Mouse (Mus musculus) MEL (cell line): Measurements from ENCODE around the gene Bpifc. TPM values are rescaled to one million over a fixed set of nuclear protein-coding genes. Genes with fewer than 3 reads are reported as not detected.

Source experiments
- DNase-seq: peaks from one replicate; pipeline ENCODE4 v3.0.0; 2011; ENCODE audit warnings: low read depth, low spot score
- H3K27ac ChIP-seq: 2 replicates; pipeline ENCODE4 v1.5.1; 2012; ENCODE audit warnings: low read depth, mild to moderate bottlenecking, control low read depth, low read length, moderate library complexity; ENCODE audit not compliant: control insufficient read depth
- H3K27me3 ChIP-seq, 2 experiments: fragments of 150-350 bp in 1 of 2; sonication (generic) in 1 of 2; 2 replicates each; pipeline ENCODE4 v1.6.1; 2012; ENCODE audit warnings: low read length in 2 of 2, mild to moderate bottlenecking in 2 of 2, improper control_type of control experiment in 1 of 2, moderate library complexity in 1 of 2; ENCODE audit not compliant: insufficient read depth in 2 of 2, control insufficient read depth in 1 of 2
- H3K36me3 ChIP-seq, 2 experiments: 2 replicates each; pipeline ENCODE4 v1.6.1; 2012 to 2014; ENCODE audit warnings: low read length in 2 of 2, improper control_type of control experiment in 1 of 2, inconsistent platforms in 1 of 2, mild to moderate bottlenecking in 1 of 2; ENCODE audit not compliant: insufficient read depth in 2 of 2, control insufficient read depth in 1 of 2
- H3K4me1 ChIP-seq, 2 experiments: fragments of 150-350 bp in 1 of 2; sonication (generic) in 1 of 2; 2 replicates each; pipeline ENCODE4 v1.6.1; 2012; ENCODE audit warnings: low read length in 2 of 2, improper control_type of control experiment in 1 of 2, mild to moderate bottlenecking in 1 of 2; ENCODE audit not compliant: insufficient read depth in 2 of 2, control insufficient read depth in 1 of 2
- H3K4me3 ChIP-seq, 2 experiments: fragments of 150-350 bp in 1 of 2; sonication (generic) in 1 of 2; 2 replicates each; pipeline ENCODE4 v1.5.1; 2012; ENCODE audit warnings: low read depth in 2 of 2, low read length in 2 of 2, mild to moderate bottlenecking in 2 of 2, moderate library complexity in 2 of 2, control low read depth in 1 of 2, improper control_type of control experiment in 1 of 2; ENCODE audit not compliant: control insufficient read depth in 1 of 2, insufficient read depth in 1 of 2
- H3K79me2 ChIP-seq: 2 replicates; pipeline ENCODE4 v1.6.1; 2012; ENCODE audit warnings: mild to moderate bottlenecking, low read length, moderate library complexity; ENCODE audit not compliant: control insufficient read depth, poor library complexity, insufficient read depth
- H3K9ac ChIP-seq: 2 replicates; pipeline ENCODE4 v1.6.1; 2012; ENCODE audit warnings: low read depth, mild to moderate bottlenecking, control low read depth, low read length, moderate library complexity; ENCODE audit not compliant: control insufficient read depth, poor library complexity, severe bottlenecking
- H3K9me3 ChIP-seq: fragments of 150-350 bp; sonication (generic); replicated peaks from 2 replicates; pipeline ENCODE4 v1.6.1; 2012; ENCODE audit warnings: mild to moderate bottlenecking, low read length, improper control_type of control experiment, moderate library complexity; ENCODE audit not compliant: insufficient read depth
- BHLHE40 ChIP-seq: IDR thresholded peaks from 2 replicates; pipeline ENCODE4 v1.6.1; 2012; ENCODE audit warnings: low read depth, mild to moderate bottlenecking, inconsistent platforms, low read length, improper control_type of control experiment, borderline replicate concordance
- CHD1 ChIP-seq: IDR thresholded peaks from 2 replicates; pipeline ENCODE4 v1.6.1; 2012; ENCODE audit warnings: low read depth, mild to moderate bottlenecking, inconsistent platforms, low read length, improper control_type of control experiment
- CHD2 ChIP-seq: IDR thresholded peaks from 2 replicates; pipeline ENCODE4 v1.6.1; 2011; ENCODE audit warnings: low read length, improper control_type of control experiment
- CTCF ChIP-seq, 3 experiments: IDR thresholded peaks in 2 of 3; conservative IDR thresholded peaks in 1 of 3; 2 replicates each; pipeline ENCODE4 v1.5.1; 2011 to 2012; ENCODE audit warnings: low read length in 3 of 3, low read depth in 2 of 3, mild to moderate bottlenecking in 2 of 3, improper control_type of control experiment in 1 of 3, inconsistent platforms in 1 of 3, mixed read lengths in 1 of 3, moderate library complexity in 1 of 3; ENCODE audit not compliant: control insufficient read depth in 1 of 3, insufficient read depth in 1 of 3, poor library complexity in 1 of 3, severe bottlenecking in 1 of 3
- E2F4 ChIP-seq: IDR thresholded peaks from 2 replicates; pipeline ENCODE4 v1.6.1; 2011; ENCODE audit warnings: low read depth, low read length, improper control_type of control experiment, borderline replicate concordance
- ELF1 ChIP-seq: IDR thresholded peaks from 2 replicates; pipeline ENCODE4 v1.6.1; 2014; ENCODE audit warnings: low read depth, mild to moderate bottlenecking, inconsistent platforms, low read length, improper control_type of control experiment, moderate library complexity
- EP300 ChIP-seq, 2 experiments: IDR thresholded peaks; 2 replicates each; pipeline ENCODE4 v1.6.1; 2011; ENCODE audit warnings: improper control_type of control experiment in 2 of 2, low read length in 2 of 2, low read depth in 1 of 2, mild to moderate bottlenecking in 1 of 2
- GABPA ChIP-seq: IDR thresholded peaks from 2 replicates; pipeline ENCODE4 v1.6.1; 2012; ENCODE audit warnings: low read depth, mild to moderate bottlenecking, inconsistent platforms, low read length, improper control_type of control experiment, moderate library complexity
- GATA1 ChIP-seq: IDR thresholded peaks from 2 replicates; pipeline ENCODE4 v1.6.1; 2011; ENCODE audit warnings: low read depth, low read length, improper control_type of control experiment
- HCFC1 ChIP-seq: IDR thresholded peaks from 2 replicates; pipeline ENCODE4 v1.6.1; 2012; ENCODE audit warnings: low read depth, mild to moderate bottlenecking, inconsistent platforms, low read length, improper control_type of control experiment, moderate library complexity
- JUND ChIP-seq: IDR thresholded peaks from 2 replicates; pipeline ENCODE4 v1.6.1; 2011; ENCODE audit warnings: low read depth, mild to moderate bottlenecking, improper control_type of control experiment, low read length
- KAT2A ChIP-seq: conservative IDR thresholded peaks from 2 replicates; pipeline ENCODE4 v1.6.1; 2012; ENCODE audit warnings: low read depth, low read length, improper control_type of control experiment, inconsistent platforms
- MAFK ChIP-seq: IDR thresholded peaks from 2 replicates; pipeline ENCODE4 v1.6.1; 2011; ENCODE audit warnings: low read depth, mild to moderate bottlenecking, low read length, improper control_type of control experiment, borderline replicate concordance
- MAX ChIP-seq: IDR thresholded peaks from 2 replicates; pipeline ENCODE4 v1.6.1; 2011; ENCODE audit warnings: low read length, improper control_type of control experiment
- MAZ ChIP-seq: IDR thresholded peaks from 2 replicates; pipeline ENCODE4 v1.6.1; 2012; ENCODE audit warnings: low read depth, mild to moderate bottlenecking, inconsistent platforms, low read length, improper control_type of control experiment
- MEF2A ChIP-seq: IDR thresholded peaks from 2 replicates; pipeline ENCODE4 v1.6.1; 2014; ENCODE audit warnings: low read depth, mild to moderate bottlenecking, inconsistent platforms, low read length, improper control_type of control experiment; ENCODE audit not compliant: poor library complexity, insufficient replicate concordance, severe bottlenecking; ENCODE audit errors: extremely low read depth
- MXI1 ChIP-seq: IDR thresholded peaks from 2 replicates; pipeline ENCODE4 v1.6.1; 2011; ENCODE audit warnings: mild to moderate bottlenecking, low read depth, low read length, improper control_type of control experiment
- MYB ChIP-seq: IDR thresholded peaks from 2 replicates; pipeline ENCODE4 v1.6.1; 2011; ENCODE audit warnings: mild to moderate bottlenecking, low read depth, low read length, improper control_type of control experiment
- NRF1 ChIP-seq: IDR thresholded peaks from 2 replicates; pipeline ENCODE4 v1.6.1; 2014; ENCODE audit warnings: low read depth, mild to moderate bottlenecking, inconsistent platforms, low read length, improper control_type of control experiment, moderate library complexity; ENCODE audit not compliant: poor library complexity, insufficient read depth, severe bottlenecking
- POLR2A ChIP-seq, 2 experiments: IDR thresholded peaks; 2 replicates each; pipeline ENCODE4 v1.6.1; 2011 to 2012; ENCODE audit warnings: low read length in 2 of 2, mild to moderate bottlenecking in 2 of 2, control low read depth in 1 of 2, improper control_type of control experiment in 1 of 2, low read depth in 1 of 2, moderate library complexity in 1 of 2; ENCODE audit not compliant: control insufficient read depth in 1 of 2, insufficient read depth in 1 of 2, poor library complexity in 1 of 2
- POLR2AphosphoS2 ChIP-seq: IDR thresholded peaks from 2 replicates; pipeline ENCODE4 v1.6.1; 2011; ENCODE audit warnings: low read length, improper control_type of control experiment
- POLR2AphosphoS5 ChIP-seq: IDR thresholded peaks from 2 replicates; pipeline ENCODE4 v1.6.1; 2012; ENCODE audit warnings: low read depth, borderline replicate concordance, mild to moderate bottlenecking, inconsistent platforms, low read length, moderate library complexity, mixed read lengths
- RAD21 ChIP-seq: IDR thresholded peaks from 2 replicates; pipeline ENCODE4 v1.6.1; 2011; ENCODE audit warnings: mild to moderate bottlenecking, low read depth, low read length, improper control_type of control experiment
- RCOR1 ChIP-seq: IDR thresholded peaks from 2 replicates; pipeline ENCODE4 v1.6.1; 2012; ENCODE audit warnings: low read depth, mild to moderate bottlenecking, inconsistent platforms, low read length, improper control_type of control experiment
- SIN3A ChIP-seq: IDR thresholded peaks from 2 replicates; pipeline ENCODE4 v1.6.1; 2012; ENCODE audit warnings: low read length, improper control_type of control experiment, inconsistent platforms
- SMC3 ChIP-seq: IDR thresholded peaks from 2 replicates; pipeline ENCODE4 v1.6.1; 2011; ENCODE audit warnings: low read depth, low read length, improper control_type of control experiment
- TBP ChIP-seq: IDR thresholded peaks from 2 replicates; pipeline ENCODE4 v1.8.0; 2011; ENCODE audit warnings: low read depth, low read length, improper control_type of control experiment
- TCF12 ChIP-seq: IDR thresholded peaks from 2 replicates; pipeline ENCODE4 v1.6.1; 2014; ENCODE audit warnings: low read depth, mild to moderate bottlenecking, inconsistent platforms, low read length, improper control_type of control experiment, moderate library complexity
- UBTF ChIP-seq: IDR thresholded peaks from 2 replicates; pipeline ENCODE4 v1.6.1; 2012; ENCODE audit warnings: low read depth, mild to moderate bottlenecking, inconsistent platforms, low read length, improper control_type of control experiment, moderate library complexity, borderline replicate concordance; ENCODE audit not compliant: insufficient read depth
- USF1 ChIP-seq: IDR thresholded peaks from 2 replicates; pipeline ENCODE4 v1.6.1; 2014; ENCODE audit warnings: low read depth, mild to moderate bottlenecking, inconsistent platforms, low read length, improper control_type of control experiment, moderate library complexity
- USF2 ChIP-seq, 2 experiments: IDR thresholded peaks; 2 replicates each; pipeline ENCODE4 v1.6.1; 2011 to 2012; ENCODE audit warnings: improper control_type of control experiment in 2 of 2, low read length in 2 of 2, borderline replicate concordance in 1 of 2, inconsistent platforms in 1 of 2, low read depth in 1 of 2, mild to moderate bottlenecking in 1 of 2; ENCODE audit not compliant: insufficient read depth in 1 of 2
- ZC3H11A ChIP-seq: IDR thresholded peaks from 2 replicates; pipeline ENCODE4 v1.6.1; 2012; ENCODE audit warnings: low read depth, mild to moderate bottlenecking, inconsistent platforms, low read length, improper control_type of control experiment
- ZKSCAN1 ChIP-seq: IDR thresholded peaks from 2 replicates; pipeline ENCODE4 v1.6.1; 2012; ENCODE audit warnings: low read depth, mild to moderate bottlenecking, inconsistent platforms, low read length, improper control_type of control experiment, moderate library complexity
- ZMIZ1 ChIP-seq: IDR thresholded peaks from 2 replicates; pipeline ENCODE4 v1.6.1; 2012; ENCODE audit warnings: low read depth, mild to moderate bottlenecking, inconsistent platforms, low read length, improper control_type of control experiment, moderate library complexity
- ZNF384 ChIP-seq: IDR thresholded peaks from 2 replicates; pipeline ENCODE4 v1.6.1; 2012; ENCODE audit warnings: low read depth, mild to moderate bottlenecking, inconsistent platforms, low read length, improper control_type of control experiment
- polyA plus RNA-seq, 2 experiments: library from polyadenylated mRNA; stranded (reverse) in 1 of 2; unstranded in 1 of 2; fragments of >175 nt in 1 of 2; fragments of >200 nt in 1 of 2; gene quantifications; 2 replicates each; pipeline versions ENCODE4 v1.2.1 to v1.2.4; 2012; ENCODE audit warnings: low replicate concordance in 2 of 2, low read depth in 1 of 2; ENCODE audit not compliant: insufficient read length in 2 of 2, insufficient read depth in 1 of 2, missing spikeins in 1 of 2
- total RNA-seq: library from RNA; depleted of rRNA; stranded (reverse); fragments of 300-350 nt; gene quantifications from 2 replicates; pipeline ENCODE4 v1.2.3, GENCODE M21; 2012

The Bpifc gene
- total and polyA plus RNA-seq, 3 experiments: 0.03 TPM; not detected in 2

- peaks cover 0 to 12% of the 10 kb centered on the region in 2 experiments; a peak in 3 of 4 replicates for H3K36me3 ChIP-seq
- H3K4me1 ChIP-seq: peaks cover 0 to 10% of the 10 kb centered on the region in 2 experiments; a peak in 3 of 4 replicates
- no peaks in the 10 kb centered on the region for H3K27me3 ChIP-seq
- peak within 1 kb of the TSS; percentile 46 for H3K27ac ChIP-seq
- peaks cover 20% of the 10 kb centered on the region for H3K79me2 ChIP-seq
- H3K4me3 ChIP-seq: peak within 1 kb of the TSS; percentile 90 to 93
- H3K9ac ChIP-seq: peak within 1 kb of the TSS; percentile 94
- peak; percentile 98 for DNase-seq
- H3K9me3 ChIP-seq: no peaks in the 10 kb centered on the region
- no peak for TF ChIP-seq POLR2AphosphoS5
- TF ChIP-seq USF1: peak; percentile 76
- TF ChIP-seq MXI1: peak; percentile 99
- TF ChIP-seq RAD21: no peak
- no peak for TF ChIP-seq MEF2A
- TF ChIP-seq CTCF (IDR thresholded peaks at IDR 0.05 in 2 of 3, conservative IDR thresholded peaks at IDR 0.05 in 1 of 3; ENCODE audit: control insufficient read depth in 1 of 3, insufficient read depth in 1 of 3, low read depth in 2 of 3, low read length in 3 of 3, poor library complexity in 1 of 3, severe bottlenecking in 1 of 3): no peak
- TF ChIP-seq TCF12: no peak
- TF ChIP-seq POLR2A (IDR thresholded peaks at IDR 0.05; ENCODE audit: control insufficient read depth in 1 of 2, insufficient read depth in 1 of 2, low read depth in 1 of 2, low read length in 2 of 2, poor library complexity in 1 of 2): peak; percentile 73 to 86; a peak in 3 of 4 replicates
- no peak for TF ChIP-seq MYB
- TF ChIP-seq JUND: no peak
- no peak for TF ChIP-seq UBTF
- TF ChIP-seq SIN3A: peak; percentile 100
- no peak for TF ChIP-seq MAFK
- TF ChIP-seq GABPA: no peak
- TF ChIP-seq ZKSCAN1: no peak
- TF ChIP-seq GATA1: peak; percentile 30; the same call in 1 of the 2 replicates
- peak; percentile 77; the same call in 1 of the 2 replicates for TF ChIP-seq MAZ
- TF ChIP-seq ZMIZ1: no peak
- no peak for TF ChIP-seq ZC3H11A
- 0 out of 4 replicates have a peak, but pooled peaks of 1 of the 2 experiments have one; percentile 9 for TF ChIP-seq EP300 (IDR thresholded peaks at IDR 0.05; ENCODE audit: low read depth in 1 of 2, low read length in 2 of 2)
- TF ChIP-seq MAX: peak; percentile 96
- no peak for TF ChIP-seq SMC3
- TF ChIP-seq KAT2A: peak; percentile 53; the same call in 1 of the 2 replicates
- no peak for TF ChIP-seq ZNF384
- no peak for TF ChIP-seq E2F4
- no peak for TF ChIP-seq RCOR1
- peak; percentile 98 for TF ChIP-seq ELF1
- peak; percentile 54; the same call in 1 of the 2 replicates for TF ChIP-seq NRF1
- TF ChIP-seq HCFC1: peak; percentile 88
- no peak for TF ChIP-seq CHD1
- no peak; the same call in 1 of the 2 replicates for TF ChIP-seq CHD2
- TF ChIP-seq BHLHE40: peak; percentile 90
- no peak for TF ChIP-seq POLR2AphosphoS2
- TF ChIP-seq TBP: no peak
- no peak for TF ChIP-seq USF2 (IDR thresholded peaks at IDR 0.05; ENCODE audit: borderline replicate concordance in 1 of 2, insufficient read depth in 1 of 2, low read depth in 1 of 2, low read length in 2 of 2)
Measured at GRCm38 (mm10) chr10:85916498-85917309, 95.0 kb downstream of the Bpifc start, which contains the start of gene Prdm4. TSS of gene Prdm4 (minus strand) at chr10:85917142.
